Mouse (Mus musculus): ENCODE measurements around the gene Guca2a. TPM values are rescaled to one million over a fixed set of nuclear protein-coding genes. Genes with fewer than 3 reads are reported as not detected.
"Not testable (repeated sequence)": the region's sequence is repeated elsewhere in the genome, so short reads cannot be mapped to it uniquely, and the experiment has no call there.

The Guca2a gene
- total and polyA plus RNA-seq, 2 experiments from 2014 or later, result not detected

DNA sequence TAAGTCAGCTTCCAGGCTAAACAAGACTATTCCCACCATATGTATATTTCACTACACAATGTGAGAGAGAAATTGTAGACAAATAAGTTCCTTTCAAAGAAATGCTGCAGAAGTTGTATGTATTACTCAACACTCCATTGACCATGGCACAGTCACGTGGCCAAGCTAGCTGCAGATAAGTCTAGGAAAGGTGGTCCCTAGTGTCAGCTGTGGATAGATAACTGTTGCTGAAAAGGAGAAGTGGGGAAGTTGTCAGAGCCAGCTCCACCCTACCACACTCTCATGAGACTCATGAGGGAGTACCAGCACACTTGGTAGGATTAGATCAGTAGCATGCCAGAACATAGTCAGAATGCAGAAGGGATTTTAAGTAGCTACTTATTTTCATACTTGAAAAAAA lies 28.0 kb upstream of the Guca2a start:
- Histone ChIP-seq H3K4me1 (ENCODE audit: insufficient read depth, low read length) (no peaks in the 10 kb centered on the region), H3K9me3 (ENCODE audit: low read length) (no peaks in the 10 kb centered on the region), H3K4me2 (ENCODE audit: low read depth, low read length) (no peak overlapping the region), H3K27ac (no peak overlapping the region), H3K9ac (replicated peaks; ENCODE audit: low read length) (no peak overlapping the region), H3K36me3 (ENCODE audit: insufficient read depth, low read length) (no peaks in the 10 kb centered on the region), H3K4me3 (ENCODE audit: low read length) (no peak overlapping the region), H3K27me3 (ENCODE audit: insufficient read depth, low read length) (no peaks in the 10 kb centered on the region)
- no peak for TF ChIP-seq CTCF (IDR thresholded peaks at IDR 0.05; ENCODE audit: low read depth)
- 83% methylated on average over 1 of the region's 1 CpGs for WGBS
- ATAC-seq, result no peak
- DNase-seq (ENCODE audit: low spot score), result no peak

DNA sequence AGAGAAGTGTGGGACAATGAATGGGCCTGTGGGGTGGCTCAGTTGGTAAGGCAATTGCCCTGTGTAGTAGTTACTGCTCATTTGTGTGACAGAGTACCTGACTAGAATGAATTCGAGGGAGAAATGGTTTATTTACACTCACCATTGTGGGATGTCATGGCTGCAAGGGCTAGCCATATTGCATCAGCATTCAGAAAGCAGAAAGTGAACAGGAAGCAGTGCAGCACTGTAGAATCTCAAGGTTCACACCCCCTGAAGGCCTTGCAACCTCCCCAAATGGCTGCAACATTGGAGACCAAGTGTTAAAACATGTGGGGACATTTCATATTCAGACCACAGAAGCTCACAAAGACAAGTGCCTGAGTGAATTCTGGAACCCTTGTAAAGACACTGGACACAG lies 23.4 kb upstream of the Guca2a start:
- H3K4me2 ChIP-seq (ENCODE audit: low read depth, low read length), result no peak overlapping the region
- no peaks in the 10 kb centered on the region for H3K4me1 ChIP-seq (ENCODE audit: insufficient read depth, low read length)
- no peaks in the 10 kb centered on the region for H3K36me3 ChIP-seq (ENCODE audit: insufficient read depth, low read length)
- ATAC-seq (peak; percentile 61; the same call in 1 of the 2 replicates), DNase-seq (ENCODE audit: low spot score) (no peak)
- H3K9me3 ChIP-seq (ENCODE audit: low read length), result no peaks in the 10 kb centered on the region
- no peaks in the 10 kb centered on the region for H3K27me3 ChIP-seq (ENCODE audit: insufficient read depth, low read length)
- no peak overlapping the region for H3K4me3 ChIP-seq (ENCODE audit: low read length)
- no peak overlapping the region for H3K27ac ChIP-seq
- H3K9ac ChIP-seq (replicated peaks; ENCODE audit: low read length), result no peak overlapping the region
- WGBS, result 37% methylated on average over 1 of the region's 1 CpGs
- no peak for TF ChIP-seq CTCF (IDR thresholded peaks at IDR 0.05; ENCODE audit: low read depth)

DNA sequence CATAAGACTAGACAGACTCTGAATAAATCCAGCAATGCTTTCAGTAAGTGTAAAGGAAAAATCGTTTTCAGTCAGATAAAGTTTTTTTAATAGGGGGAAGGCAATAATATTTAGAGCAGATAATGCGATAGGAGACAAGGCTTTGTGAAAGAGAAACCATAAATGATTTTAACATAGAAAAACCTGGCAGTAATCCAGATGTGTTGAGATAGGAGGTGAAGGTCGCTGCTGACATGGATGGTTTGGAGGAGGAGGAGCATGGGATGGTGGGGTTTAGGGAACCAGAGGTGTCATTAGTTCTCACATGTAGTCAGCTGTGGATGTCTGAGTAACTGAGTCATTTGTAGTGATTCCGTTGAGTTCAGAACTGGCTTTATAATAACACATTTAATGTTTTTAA lies 22.8 kb upstream of the Guca2a start:
- H3K9ac ChIP-seq (replicated peaks; ENCODE audit: low read length), result no peak overlapping the region
- H3K4me2 ChIP-seq (ENCODE audit: low read depth, low read length), result no peak overlapping the region
- H3K36me3 ChIP-seq (ENCODE audit: insufficient read depth, low read length), result peaks cover 2% of the 10 kb centered on the region
- WGBS, result 79% methylated on average over 4 of the region's 4 CpGs
- no peak overlapping the region for H3K4me3 ChIP-seq (ENCODE audit: low read length)
- DNase-seq (ENCODE audit: low spot score), result no peak
- no peaks in the 10 kb centered on the region for H3K27me3 ChIP-seq (ENCODE audit: insufficient read depth, low read length)
- no peak for ATAC-seq
- H3K4me1 ChIP-seq (ENCODE audit: insufficient read depth, low read length), result no peaks in the 10 kb centered on the region
- H3K27ac ChIP-seq, result no peak overlapping the region
- no peaks in the 10 kb centered on the region for H3K9me3 ChIP-seq (ENCODE audit: low read length)
- no peak for TF ChIP-seq CTCF (IDR thresholded peaks at IDR 0.05; ENCODE audit: low read depth)

DNA sequence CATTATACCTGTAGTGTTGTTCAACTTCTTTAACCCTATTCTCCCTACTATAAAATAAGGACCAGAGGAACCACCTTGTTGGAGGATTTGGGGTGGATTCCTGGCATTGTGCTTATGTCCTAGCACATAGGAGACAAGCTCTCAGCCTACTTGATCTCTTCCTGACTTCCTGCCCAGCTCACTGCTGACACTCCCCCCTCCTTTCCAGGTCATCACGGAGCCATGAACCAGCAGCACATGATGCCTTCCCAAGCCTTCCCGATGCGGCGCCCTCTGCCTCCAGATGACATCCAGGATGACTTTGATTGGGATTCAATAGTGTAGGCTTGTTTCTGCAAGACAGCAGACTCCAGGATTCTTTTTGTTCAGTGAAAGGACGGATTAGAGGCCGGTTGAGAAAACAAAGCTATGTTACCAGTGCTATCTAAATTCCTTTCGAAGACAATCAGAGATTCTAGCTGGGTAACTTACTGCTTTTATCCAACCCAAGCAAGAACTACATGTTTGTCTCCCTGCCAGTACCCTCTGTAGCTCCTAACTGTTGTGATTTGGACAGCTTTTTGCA lies 11.3 kb upstream of the Guca2a start:
- Histone ChIP-seq H3K27me3 (ENCODE audit: insufficient read depth, low read length) (no peaks in the 10 kb centered on the region), H3K9ac (replicated peaks; ENCODE audit: low read length) (no peak overlapping the region), H3K27ac (no peak overlapping the region), H3K9me3 (ENCODE audit: low read length) (no peaks in the 10 kb centered on the region), H3K4me1 (ENCODE audit: insufficient read depth, low read length) (no peaks in the 10 kb centered on the region), H3K4me3 (ENCODE audit: low read length) (no peak overlapping the region), H3K4me2 (ENCODE audit: low read depth, low read length) (no peak overlapping the region), H3K36me3 (ENCODE audit: insufficient read depth, low read length) (peaks cover 9% of the 10 kb centered on the region; the same call in 1 of the 2 replicates)
- no peak for TF ChIP-seq CTCF (IDR thresholded peaks at IDR 0.05; ENCODE audit: low read depth)
- 39% methylated on average over 7 of the region's 7 CpGs for WGBS
- ATAC-seq (no peak), DNase-seq (ENCODE audit: low spot score) (no peak)

DNA sequence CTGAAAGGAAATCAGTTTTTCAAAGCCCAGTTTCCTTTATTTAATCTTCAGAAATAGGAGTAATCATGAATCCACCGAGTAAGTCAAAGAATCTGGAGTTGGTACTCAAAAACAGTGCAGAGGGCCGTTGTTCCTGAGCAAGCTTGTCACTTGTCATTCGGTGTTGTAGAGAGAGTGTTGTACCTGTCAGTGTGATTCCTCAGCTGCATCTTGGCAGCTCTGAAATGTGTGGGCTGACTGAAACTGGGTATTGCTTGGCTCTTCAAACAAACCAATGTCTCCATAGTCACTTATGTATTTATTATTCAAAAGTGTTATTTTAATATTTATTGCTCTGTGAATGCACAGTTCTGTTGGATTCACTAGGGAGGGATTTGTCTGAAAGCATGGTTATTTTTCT lies 10.6 kb upstream of the Guca2a start:
- no peaks in the 10 kb centered on the region for H3K4me1 ChIP-seq (ENCODE audit: insufficient read depth, low read length)
- no peak overlapping the region for H3K4me2 ChIP-seq (ENCODE audit: low read depth, low read length)
- H3K9ac ChIP-seq (replicated peaks; ENCODE audit: low read length), result no peak overlapping the region
- no peaks in the 10 kb centered on the region for H3K27me3 ChIP-seq (ENCODE audit: insufficient read depth, low read length)
- no peaks in the 10 kb centered on the region for H3K9me3 ChIP-seq (ENCODE audit: low read length)
- no peak for TF ChIP-seq CTCF (IDR thresholded peaks at IDR 0.05; ENCODE audit: low read depth)
- no peak overlapping the region for H3K4me3 ChIP-seq (ENCODE audit: low read length)
- H3K36me3 ChIP-seq (ENCODE audit: insufficient read depth, low read length), result peaks cover 9% of the 10 kb centered on the region; the same call in 1 of the 2 replicates
- 66% methylated on average over 3 of the region's 3 CpGs for WGBS
- DNase-seq (ENCODE audit: low spot score), result no peak
- ATAC-seq, result no peak
- H3K27ac ChIP-seq, result no peak overlapping the region

DNA sequence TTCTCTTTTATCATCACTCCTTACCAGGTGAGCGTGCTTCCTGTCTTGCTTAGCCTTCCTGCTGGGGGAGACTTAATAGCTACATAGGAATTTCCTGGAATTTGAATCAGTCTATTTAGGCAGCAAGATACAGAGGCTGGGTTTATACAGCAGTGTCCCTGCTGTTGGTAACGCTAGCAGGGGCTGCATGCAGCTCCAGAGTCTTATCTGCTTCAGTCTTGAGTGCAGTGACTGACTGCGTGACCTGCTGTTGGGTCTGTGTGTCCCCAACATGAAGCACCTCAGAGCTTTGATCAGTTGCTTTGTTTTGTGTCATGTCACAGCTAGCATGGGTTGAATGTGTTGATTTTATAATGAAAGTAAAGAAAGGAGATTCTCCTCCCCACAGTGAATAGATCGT lies 10.2 kb upstream of the Guca2a start:
- 65% methylated on average over 4 of the region's 4 CpGs for WGBS
- Histone ChIP-seq H3K9me3 (ENCODE audit: low read length) (no peaks in the 10 kb centered on the region), H3K4me1 (ENCODE audit: insufficient read depth, low read length) (no peaks in the 10 kb centered on the region), H3K4me3 (ENCODE audit: low read length) (no peak overlapping the region), H3K36me3 (ENCODE audit: insufficient read depth, low read length) (peaks cover 9% of the 10 kb centered on the region; the same call in 1 of the 2 replicates), H3K9ac (replicated peaks; ENCODE audit: low read length) (no peak overlapping the region), H3K27me3 (ENCODE audit: insufficient read depth, low read length) (no peaks in the 10 kb centered on the region), H3K4me2 (ENCODE audit: low read depth, low read length) (no peak overlapping the region), H3K27ac (no peak overlapping the region)
- no peak for ATAC-seq
- TF ChIP-seq CTCF (IDR thresholded peaks at IDR 0.05; ENCODE audit: low read depth), result no peak
- no peak for DNase-seq (ENCODE audit: low spot score)

DNA sequence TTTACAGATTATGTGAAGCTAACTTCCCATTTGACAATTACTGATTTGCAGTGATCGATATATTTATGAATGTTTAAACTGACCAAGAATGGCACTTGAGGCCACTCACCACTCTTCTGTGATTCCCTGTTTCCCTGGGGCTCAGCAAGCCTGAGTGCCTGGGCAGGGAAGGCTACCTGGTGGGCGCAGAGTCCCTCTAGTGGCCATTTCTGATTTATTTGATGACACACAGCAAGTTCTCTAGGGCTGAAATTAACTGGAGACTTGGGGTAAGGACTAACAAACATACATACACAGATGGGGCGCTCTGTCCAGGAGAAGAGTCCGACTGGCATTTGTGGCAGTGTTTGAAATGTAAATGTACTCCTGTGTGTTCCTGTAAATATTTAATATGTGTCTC lies 9.1 kb upstream of the Guca2a start:
- WGBS, result 77% methylated on average over 4 of the region's 4 CpGs
- not testable (repeated sequence) for ATAC-seq; H3K4me1 ChIP-seq (ENCODE audit: insufficient read depth, low read length); H3K4me3 ChIP-seq (ENCODE audit: low read length); H3K9me3 ChIP-seq (ENCODE audit: low read length); H3K9ac ChIP-seq (replicated peaks; ENCODE audit: low read length); DNase-seq (ENCODE audit: low spot score); H3K27me3 ChIP-seq (ENCODE audit: insufficient read depth, low read length); H3K4me2 ChIP-seq (ENCODE audit: low read depth, low read length); H3K36me3 ChIP-seq (ENCODE audit: insufficient read depth, low read length); H3K27ac ChIP-seq
- TF ChIP-seq CTCF (IDR thresholded peaks at IDR 0.05; ENCODE audit: low read depth), result peak; percentile 41; the same call in 1 of the 2 replicates

All from hindbrain, postnatal 0 days (tissue).